Mouse (Mus musculus): ENCODE measurements around the gene E030025P04Rik.

Gene E030025P04Rik

GRCm38 (mm10) chr11:109100266-109100665 lies 43.9 kb downstream of the E030025P04Rik start:
- DNase-seq, result no peak

GRCm38 (mm10) chr11:109091821-109092220 lies 52.3 kb downstream of the E030025P04Rik start:
- no peak for DNase-seq

All from cerebellum, postnatal 10 days (tissue).